Mouse (Mus musculus) hindbrain, embryonic 10.5 days (tissue): ENCODE measurements around the gene Dab1. TPM values are rescaled to one million over a fixed set of nuclear protein-coding genes. Genes with fewer than 3 reads are reported as not detected.

Source experiments
- DNase-seq: peaks from one replicate; pipeline ENCODE4 v3.0.0-alpha.2; 2017; ENCODE audit warnings: low spot score
- H3K27ac ChIP-seq: fragments of 300-500 bp; sonication (generic); 2 replicates; pipeline ENCODE4 v1.5.1; 2016; ENCODE audit warnings: mild to moderate bottlenecking, moderate library complexity
- H3K27me3 ChIP-seq: fragments of 300-500 bp; sonication (generic); 2 replicates; pipeline ENCODE4 v1.6.1; 2016; ENCODE audit warnings: mild to moderate bottlenecking; ENCODE audit not compliant: poor library complexity, insufficient read depth, severe bottlenecking
- H3K36me3 ChIP-seq: fragments of 300-500 bp; sonication (generic); 2 replicates; pipeline ENCODE4 v1.6.1; 2016; ENCODE audit warnings: mild to moderate bottlenecking, moderate library complexity
- H3K4me1 ChIP-seq: fragments of 300-500 bp; sonication (generic); replicated peaks from 2 replicates; pipeline ENCODE4 v1.6.1; 2016; ENCODE audit warnings: mild to moderate bottlenecking
- H3K4me3 ChIP-seq: fragments of 300-500 bp; sonication (generic); 2 replicates; pipeline ENCODE4 v1.5.1; 2016; ENCODE audit warnings: mild to moderate bottlenecking, moderate library complexity
- H3K9me3 ChIP-seq: fragments of 300-500 bp; sonication (generic); 2 replicates; pipeline ENCODE4 v1.6.1; 2016; ENCODE audit warnings: mild to moderate bottlenecking, moderate library complexity
- WGBS: fragments of 180-500 bp; shearing (Covaris S2); methylation state at CpG from one replicate; pipeline ENCODE4 v1.1.7; 2016; 5-methylcytosine and 5-hydroxymethylcytosine counted together
- polyA plus RNA-seq: library from polyadenylated mRNA; unstranded; fragments of >200 nt; fragmentation: Nextera tagmentation; extraction: Ambion mirVana; gene quantifications from 2 replicates; pipeline ENCODE4 v1.2.1, GENCODE M21; 2016

Dab1 gene
- polyA plus RNA-seq, 1 experiment from 2014 or later = 27.3 TPM

- no peaks in the 10 kb centered on the region for H3K36me3 ChIP-seq
- no peak overlapping the region for H3K4me3 ChIP-seq
- no peaks in the 10 kb centered on the region for H3K9me3 ChIP-seq
- no peak for DNase-seq
- no peak overlapping the region for H3K27ac ChIP-seq
- H3K4me1 ChIP-seq = no peaks in the 10 kb centered on the region
- H3K27me3 ChIP-seq = no peaks in the 10 kb centered on the region
Observed at GRCm38 (mm10) chr4:104036091-104036490, 416.9 kb downstream of the Dab1 start.

- H3K4me3 ChIP-seq = no peak overlapping the region
- no peaks in the 10 kb centered on the region for H3K4me1 ChIP-seq
- H3K36me3 ChIP-seq = no peaks in the 10 kb centered on the region
- no peaks in the 10 kb centered on the region for H3K27me3 ChIP-seq
- H3K27ac ChIP-seq = no peak overlapping the region
- H3K9me3 ChIP-seq = no peaks in the 10 kb centered on the region
- WGBS = 74% methylated on average over 4 of the region's 4 CpGs
- DNase-seq = no peak
Observed at GRCm38 (mm10) chr4:104039588-104039987, 420.4 kb downstream of the Dab1 start.

GRCm38 (mm10) chr4:104043441-104043840 lies 424.3 kb downstream of the Dab1 start:
- Histone ChIP-seq H3K27ac (no peak overlapping the region), H3K36me3 (no peaks in the 10 kb centered on the region), H3K4me1 (no peaks in the 10 kb centered on the region), H3K9me3 (no peaks in the 10 kb centered on the region), H3K27me3 (no peaks in the 10 kb centered on the region), H3K4me3 (no peak overlapping the region)
- DNase-seq = no peak
- WGBS = 84% methylated on average over 2 of the region's 2 CpGs

- Histone ChIP-seq H3K9me3 (no peaks in the 10 kb centered on the region), H3K4me1 (no peaks in the 10 kb centered on the region), H3K36me3 (no peaks in the 10 kb centered on the region), H3K27me3 (no peaks in the 10 kb centered on the region), H3K27ac (no peak overlapping the region), H3K4me3 (no peak overlapping the region)
- DNase-seq = no peak
- WGBS = 51% methylated on average over 3 of the region's 3 CpGs
Observed at GRCm38 (mm10) chr4:104044634-104045033, 425.5 kb downstream of the Dab1 start.

- Histone ChIP-seq H3K4me3 (no peak overlapping the region), H3K27ac (no peak overlapping the region), H3K36me3 (no peaks in the 10 kb centered on the region), H3K27me3 (no peaks in the 10 kb centered on the region), H3K4me1 (no peaks in the 10 kb centered on the region), H3K9me3 (no peaks in the 10 kb centered on the region)
- DNase-seq = no peak
- WGBS = 82% methylated on average over 7 of the region's 7 CpGs
Observed at GRCm38 (mm10) chr4:104047966-104048804, 429.0 kb downstream of the Dab1 start.

- Histone ChIP-seq H3K27me3 (no peaks in the 10 kb centered on the region), H3K27ac (no peak overlapping the region), H3K9me3 (no peaks in the 10 kb centered on the region), H3K36me3 (no peaks in the 10 kb centered on the region), H3K4me3 (no peak overlapping the region), H3K4me1 (0 out of 2 replicates have a peak, but pooled peaks cover 6% of the 10 kb centered on the region)
- no peak for DNase-seq
Observed at GRCm38 (mm10) chr4:104057116-104057515, 438.0 kb downstream of the Dab1 start.

GRCm38 (mm10) chr4:104059569-104059968 lies 440.4 kb downstream of the Dab1 start:
- 53% methylated on average over 4 of the region's 4 CpGs for WGBS
- no peak for DNase-seq
- Histone ChIP-seq H3K9me3 (no peaks in the 10 kb centered on the region), H3K4me3 (no peak overlapping the region), H3K36me3 (no peaks in the 10 kb centered on the region), H3K27ac (no peak overlapping the region), H3K4me1 (peaks cover 9% of the 10 kb centered on the region; the same call in 1 of the 2 replicates), H3K27me3 (no peaks in the 10 kb centered on the region)

GRCm38 (mm10) chr4:104062356-104062755 lies 443.2 kb downstream of the Dab1 start:
- peaks cover 12% of the 10 kb centered on the region; the same call in 1 of the 2 replicates for H3K4me1 ChIP-seq
- H3K36me3 ChIP-seq = no peaks in the 10 kb centered on the region
- no peaks in the 10 kb centered on the region for H3K27me3 ChIP-seq
- H3K9me3 ChIP-seq = no peaks in the 10 kb centered on the region
- WGBS = 89% methylated on average over 4 of the region's 4 CpGs
- no peak for DNase-seq
- no peak overlapping the region for H3K27ac ChIP-seq
- H3K4me3 ChIP-seq = no peak overlapping the region

- no peak overlapping the region; the same call in 1 of the 2 replicates for H3K27ac ChIP-seq
- peaks cover 15% of the 10 kb centered on the region; the same call in 1 of the 2 replicates for H3K4me1 ChIP-seq
- no peak overlapping the region for H3K4me3 ChIP-seq
- DNase-seq = no peak
- H3K27me3 ChIP-seq = no peaks in the 10 kb centered on the region
- 85% methylated on average over 5 of the region's 5 CpGs for WGBS
- no peaks in the 10 kb centered on the region for H3K36me3 ChIP-seq
- no peaks in the 10 kb centered on the region for H3K9me3 ChIP-seq
Observed at GRCm38 (mm10) chr4:104066901-104067300, 447.7 kb downstream of the Dab1 start.

- peaks cover 15% of the 10 kb centered on the region; the same call in 1 of the 2 replicates for H3K4me1 ChIP-seq
- H3K36me3 ChIP-seq = no peaks in the 10 kb centered on the region
- no peak overlapping the region for H3K4me3 ChIP-seq
- H3K27me3 ChIP-seq = no peaks in the 10 kb centered on the region
- 0 out of 2 replicates have a peak overlapping the region, but pooled peaks have one; percentile 29 for H3K27ac ChIP-seq
- peak; percentile 19 for DNase-seq
- 32% methylated on average over 3 of the region's 3 CpGs for WGBS
- H3K9me3 ChIP-seq = no peaks in the 10 kb centered on the region
Observed at GRCm38 (mm10) chr4:104067748-104068147, 448.6 kb downstream of the Dab1 start.

- H3K4me1 ChIP-seq = peaks cover 27% of the 10 kb centered on the region
- no peak for DNase-seq
- H3K27me3 ChIP-seq = no peaks in the 10 kb centered on the region
- H3K4me3 ChIP-seq = no peak overlapping the region
- no peak overlapping the region for H3K27ac ChIP-seq
- no peaks in the 10 kb centered on the region for H3K9me3 ChIP-seq
- no peaks in the 10 kb centered on the region for H3K36me3 ChIP-seq
- 79% methylated on average over 10 of the region's 10 CpGs for WGBS
Observed at GRCm38 (mm10) chr4:104071296-104071695, 452.1 kb downstream of the Dab1 start.

- Histone ChIP-seq H3K4me1 (peaks cover 19% of the 10 kb centered on the region), H3K27me3 (no peaks in the 10 kb centered on the region), H3K36me3 (no peaks in the 10 kb centered on the region), H3K4me3 (no peak overlapping the region), H3K9me3 (no peaks in the 10 kb centered on the region), H3K27ac (peak overlapping the region; percentile 70)
- 36% methylated on average over 7 of the region's 7 CpGs for WGBS
- DNase-seq = no peak
Observed at GRCm38 (mm10) chr4:104073920-104074459, 454.8 kb downstream of the Dab1 start.

GRCm38 (mm10) chr4:104077771-104078170 lies 458.6 kb downstream of the Dab1 start:
- WGBS = 93% methylated on average over 1 of the region's 1 CpGs
- Histone ChIP-seq H3K9me3 (no peaks in the 10 kb centered on the region), H3K27me3 (no peaks in the 10 kb centered on the region), H3K27ac (no peak overlapping the region), H3K4me1 (peaks cover 22% of the 10 kb centered on the region), H3K4me3 (no peak overlapping the region), H3K36me3 (no peaks in the 10 kb centered on the region)
- DNase-seq = no peak
